Mouse (Mus musculus): ENCODE measurements around the gene St3gal3. TPM values are rescaled to one million over a fixed set of nuclear protein-coding genes. Genes with fewer than 3 reads are reported as not detected.

Gene St3gal3
- polyA plus RNA-seq, 1 experiment from 2014 or later = 5.2 TPM

- no peak overlapping the region for H3K9ac ChIP-seq (ENCODE audit: low read depth, low read length)
- no peaks in the 10 kb centered on the region for H3K36me3 ChIP-seq (ENCODE audit: control insufficient read depth, insufficient read depth, low read length)
- H3K27ac ChIP-seq (ENCODE audit: low read depth, low read length) = no peak overlapping the region
- no peak overlapping the region for H3K4me2 ChIP-seq
- ATAC-seq (replicated peaks; ENCODE audit: insufficient number of reproducible peaks, low FRiP score, low TSS enrichment) = no peak
- H3K4me3 ChIP-seq (ENCODE audit: low read depth, low read length) = no peak overlapping the region
- 0 out of 2 replicates have a peak, but pooled peaks cover 3% of the 10 kb centered on the region for H3K27me3 ChIP-seq (ENCODE audit: control insufficient read depth, insufficient read depth, low read length)
- H3K9me3 ChIP-seq (replicated peaks; ENCODE audit: control insufficient read depth, low read length) = no peaks in the 10 kb centered on the region
- 46% methylated on average over 3 of the region's 3 CpGs for WGBS (ENCODE audit: insufficient replicate concordance)
- peaks cover 22% of the 10 kb centered on the region for H3K4me1 ChIP-seq (ENCODE audit: control insufficient read depth, insufficient read depth, low read length)
Observed at GRCm38 (mm10) chr4:117918261-117918660, 216.5 kb downstream of the St3gal3 start.

- H3K4me2 ChIP-seq = no peak overlapping the region
- 0 out of 2 replicates have a peak overlapping the region, but pooled peaks have one; percentile 5 for H3K27ac ChIP-seq (ENCODE audit: low read depth, low read length)
- H3K9me3 ChIP-seq (replicated peaks; ENCODE audit: control insufficient read depth, low read length) = no peaks in the 10 kb centered on the region
- no peaks in the 10 kb centered on the region for H3K36me3 ChIP-seq (ENCODE audit: control insufficient read depth, insufficient read depth, low read length)
- H3K4me3 ChIP-seq (ENCODE audit: low read depth, low read length) = no peak overlapping the region
- 80% methylated on average over 4 of the region's 4 CpGs for WGBS (ENCODE audit: insufficient replicate concordance)
- 0 out of 2 replicates have a peak, but pooled peaks cover 2% of the 10 kb centered on the region for H3K27me3 ChIP-seq (ENCODE audit: control insufficient read depth, insufficient read depth, low read length)
- H3K4me1 ChIP-seq (ENCODE audit: control insufficient read depth, insufficient read depth, low read length) = peaks cover 26% of the 10 kb centered on the region
- no peak overlapping the region for H3K9ac ChIP-seq (ENCODE audit: low read depth, low read length)
- no peak for ATAC-seq (replicated peaks; ENCODE audit: insufficient number of reproducible peaks, low FRiP score, low TSS enrichment)
Observed at GRCm38 (mm10) chr4:117917847-117918246, 216.9 kb downstream of the St3gal3 start.

- Histone ChIP-seq H3K4me1 (ENCODE audit: control insufficient read depth, insufficient read depth, low read length) (peaks cover 29% of the 10 kb centered on the region), H3K36me3 (ENCODE audit: control insufficient read depth, insufficient read depth, low read length) (no peaks in the 10 kb centered on the region), H3K9me3 (replicated peaks; ENCODE audit: control insufficient read depth, low read length) (no peaks in the 10 kb centered on the region), H3K4me2 (no peak overlapping the region), H3K27me3 (ENCODE audit: control insufficient read depth, insufficient read depth, low read length) (no peaks in the 10 kb centered on the region), H3K4me3 (ENCODE audit: low read depth, low read length) (no peak overlapping the region), H3K27ac (ENCODE audit: low read depth, low read length) (0 out of 2 replicates have a peak overlapping the region, but pooled peaks have one; percentile 5), H3K9ac (ENCODE audit: low read depth, low read length) (no peak overlapping the region)
- ATAC-seq (replicated peaks; ENCODE audit: insufficient number of reproducible peaks, low FRiP score, low TSS enrichment) = no peak
- 81% methylated on average over 4 of the region's 4 CpGs for WGBS (ENCODE audit: insufficient replicate concordance)
Observed at GRCm38 (mm10) chr4:117917402-117917801, 217.3 kb downstream of the St3gal3 start.

- H3K4me2 ChIP-seq = no peak overlapping the region
- no peak overlapping the region for H3K4me3 ChIP-seq (ENCODE audit: low read depth, low read length)
- WGBS (ENCODE audit: insufficient replicate concordance) = 77% methylated on average over 5 of the region's 5 CpGs
Observed at GRCm38 (mm10) chr4:117916386-117916785, 218.3 kb downstream of the St3gal3 start.

GRCm38 (mm10) chr4:117915489-117916105 is 219.1 kb downstream of the St3gal3 start:
- H3K9ac ChIP-seq (ENCODE audit: low read depth, low read length) = peak overlapping the region; percentile 77
- 6% methylated on average over 19 of the region's 19 CpGs for WGBS (ENCODE audit: insufficient replicate concordance)
- peak overlapping the region; percentile 60 for H3K4me3 ChIP-seq (ENCODE audit: low read depth, low read length)
- no peak for ATAC-seq (replicated peaks; ENCODE audit: insufficient number of reproducible peaks, low FRiP score, low TSS enrichment)
- H3K4me1 ChIP-seq (ENCODE audit: control insufficient read depth, insufficient read depth, low read length) = peaks cover 29% of the 10 kb centered on the region
- H3K27me3 ChIP-seq (ENCODE audit: control insufficient read depth, insufficient read depth, low read length) = no peaks in the 10 kb centered on the region
- H3K9me3 ChIP-seq (replicated peaks; ENCODE audit: control insufficient read depth, low read length) = no peaks in the 10 kb centered on the region
- peak overlapping the region; percentile 92 for H3K4me2 ChIP-seq
- H3K27ac ChIP-seq (ENCODE audit: low read depth, low read length) = peak overlapping the region; percentile 89; the same call in 1 of the 2 replicates
- H3K36me3 ChIP-seq (ENCODE audit: control insufficient read depth, insufficient read depth, low read length) = peaks cover 8% of the 10 kb centered on the region; the same call in 1 of the 2 replicates

More at GRCm38 (mm10) chr4:117916386-117916785, 218.3 kb downstream of the St3gal3 start:
- H3K36me3 ChIP-seq (ENCODE audit: control insufficient read depth, insufficient read depth, low read length) = peaks cover 5% of the 10 kb centered on the region; the same call in 1 of the 2 replicates
- H3K27me3 ChIP-seq (ENCODE audit: control insufficient read depth, insufficient read depth, low read length) = no peaks in the 10 kb centered on the region
- H3K9ac ChIP-seq (ENCODE audit: low read depth, low read length) = no peak overlapping the region
- H3K9me3 ChIP-seq (replicated peaks; ENCODE audit: control insufficient read depth, low read length) = no peaks in the 10 kb centered on the region
- ATAC-seq (replicated peaks; ENCODE audit: insufficient number of reproducible peaks, low FRiP score, low TSS enrichment) = no peak
- peaks cover 29% of the 10 kb centered on the region for H3K4me1 ChIP-seq (ENCODE audit: control insufficient read depth, insufficient read depth, low read length)
- H3K27ac ChIP-seq (ENCODE audit: low read depth, low read length) = 0 out of 2 replicates have a peak overlapping the region, but pooled peaks have one; percentile 4

- peak within 1 kb of the TSS; percentile 60 for H3K4me3 ChIP-seq (ENCODE audit: low read depth, low read length)
- peaks cover 29% of the 10 kb centered on the region for H3K4me1 ChIP-seq (ENCODE audit: control insufficient read depth, insufficient read depth, low read length)
- peak; percentile 90 for ATAC-seq (replicated peaks; ENCODE audit: insufficient number of reproducible peaks, low FRiP score, low TSS enrichment)
- under 1% methylated on average over 61 of the region's 61 CpGs for WGBS (ENCODE audit: insufficient replicate concordance)
- no peaks in the 10 kb centered on the region for H3K9me3 ChIP-seq (replicated peaks; ENCODE audit: control insufficient read depth, low read length)
- H3K9ac ChIP-seq (ENCODE audit: low read depth, low read length) = peak within 1 kb of the TSS; percentile 77
- peak within 1 kb of the TSS; percentile 92 for H3K4me2 ChIP-seq
- peak within 1 kb of the TSS; percentile 89 for H3K27ac ChIP-seq (ENCODE audit: low read depth, low read length)
- no peaks in the 10 kb centered on the region for H3K27me3 ChIP-seq (ENCODE audit: control insufficient read depth, insufficient read depth, low read length)
- H3K36me3 ChIP-seq (ENCODE audit: control insufficient read depth, insufficient read depth, low read length) = peaks cover 8% of the 10 kb centered on the region; the same call in 1 of the 2 replicates
Observed at GRCm38 (mm10) chr4:117914591-117915442, 219.9 kb downstream of the St3gal3 start, which contains the start of gene Ipo13. Gene Ipo13, minus strand, starts transcription at chr4:117914999.

- H3K36me3 ChIP-seq (ENCODE audit: control insufficient read depth, insufficient read depth, low read length) = peaks cover 8% of the 10 kb centered on the region; the same call in 1 of the 2 replicates
- H3K4me3 ChIP-seq (ENCODE audit: low read depth, low read length) = peak overlapping the region; percentile 60
- peaks cover 30% of the 10 kb centered on the region for H3K4me1 ChIP-seq (ENCODE audit: control insufficient read depth, insufficient read depth, low read length)
- peak overlapping the region; percentile 92 for H3K4me2 ChIP-seq
- no peaks in the 10 kb centered on the region for H3K9me3 ChIP-seq (replicated peaks; ENCODE audit: control insufficient read depth, low read length)
- 18% methylated on average over 8 of the region's 8 CpGs for WGBS (ENCODE audit: insufficient replicate concordance)
- no peak overlapping the region for H3K27ac ChIP-seq (ENCODE audit: low read depth, low read length)
- peak; percentile 8; the same call in 1 of the 2 replicates for ATAC-seq (replicated peaks; ENCODE audit: insufficient number of reproducible peaks, low FRiP score, low TSS enrichment)
- no peaks in the 10 kb centered on the region for H3K27me3 ChIP-seq (ENCODE audit: control insufficient read depth, insufficient read depth, low read length)
- peak overlapping the region; percentile 77 for H3K9ac ChIP-seq (ENCODE audit: low read depth, low read length)
Observed at GRCm38 (mm10) chr4:117914031-117914430, 220.7 kb downstream of the St3gal3 start.

GRCm38 (mm10) chr4:117913421-117913820 is 221.3 kb downstream of the St3gal3 start:
- H3K4me3 ChIP-seq (ENCODE audit: low read depth, low read length) = peak overlapping the region; percentile 60
- H3K27me3 ChIP-seq (ENCODE audit: control insufficient read depth, insufficient read depth, low read length) = no peaks in the 10 kb centered on the region
- no peaks in the 10 kb centered on the region for H3K9me3 ChIP-seq (replicated peaks; ENCODE audit: control insufficient read depth, low read length)
- WGBS (ENCODE audit: insufficient replicate concordance) = 39% methylated on average over 3 of the region's 3 CpGs
- peak overlapping the region; percentile 77; the same call in 1 of the 2 replicates for H3K9ac ChIP-seq (ENCODE audit: low read depth, low read length)
- H3K36me3 ChIP-seq (ENCODE audit: control insufficient read depth, insufficient read depth, low read length) = peaks cover 8% of the 10 kb centered on the region; the same call in 1 of the 2 replicates
- H3K4me1 ChIP-seq (ENCODE audit: control insufficient read depth, insufficient read depth, low read length) = peaks cover 32% of the 10 kb centered on the region
- ATAC-seq (replicated peaks; ENCODE audit: insufficient number of reproducible peaks, low FRiP score, low TSS enrichment) = no peak
- peak overlapping the region; percentile 92 for H3K4me2 ChIP-seq
- no peak overlapping the region for H3K27ac ChIP-seq (ENCODE audit: low read depth, low read length)

Data from heart, embryonic 11.5 days (tissue).